Mouse (Mus musculus) right cerebral cortex, postnatal 4 days (tissue): ENCODE measurements around the gene Olfm1.

Source experiments
- DNase-seq: peaks from one replicate; pipeline ENCODE4 v3.0.0-alpha.2; 2022

Gene Olfm1

GRCm38 (mm10) chr2:28204677-28205466 is 12.1 kb downstream of the Olfm1 start:
- no peak for DNase-seq

- peak; percentile 89 for DNase-seq
Measured at GRCm38 (mm10) chr2:28205467-28205805, 12.6 kb downstream of the Olfm1 start.

GRCm38 (mm10) chr2:28205870-28206421 is 13.2 kb downstream of the Olfm1 start:
- DNase-seq = no peak

- no peak for DNase-seq
Measured at GRCm38 (mm10) chr2:28206472-28206871, 13.7 kb downstream of the Olfm1 start.

- DNase-seq = no peak
Measured at GRCm38 (mm10) chr2:28207200-28207750, 14.5 kb downstream of the Olfm1 start.

- DNase-seq = no peak
Measured at GRCm38 (mm10) chr2:28208130-28208745, 15.4 kb downstream of the Olfm1 start.

- DNase-seq = no peak
Measured at GRCm38 (mm10) chr2:28209211-28209610, 16.4 kb downstream of the Olfm1 start.

- DNase-seq = no peak
Measured at GRCm38 (mm10) chr2:28209653-28210052, 16.9 kb downstream of the Olfm1 start.

- no peak for DNase-seq
Measured at GRCm38 (mm10) chr2:28210273-28210672, 17.5 kb downstream of the Olfm1 start.

GRCm38 (mm10) chr2:28211531-28212281 is 18.9 kb downstream of the Olfm1 start:
- DNase-seq = no peak

- no peak for DNase-seq
Measured at GRCm38 (mm10) chr2:28212911-28213310, 20.1 kb downstream of the Olfm1 start.

GRCm38 (mm10) chr2:28216211-28216775 is 23.5 kb downstream of the Olfm1 start:
- no peak for DNase-seq

GRCm38 (mm10) chr2:28217783-28218182 is 25.0 kb downstream of the Olfm1 start:
- DNase-seq = no peak

GRCm38 (mm10) chr2:28218651-28219356 is 26.0 kb downstream of the Olfm1 start:
- no peak for DNase-seq

- DNase-seq = no peak
Measured at GRCm38 (mm10) chr2:28219625-28220024, 26.8 kb downstream of the Olfm1 start.

GRCm38 (mm10) chr2:28221803-28222202 is 29.0 kb downstream of the Olfm1 start:
- DNase-seq = no peak

- no peak for DNase-seq
Measured at GRCm38 (mm10) chr2:28224819-28225218, 32.0 kb downstream of the Olfm1 start.

GRCm38 (mm10) chr2:28225906-28226305 is 33.1 kb downstream of the Olfm1 start:
- peak; percentile 49 for DNase-seq

- no peak for DNase-seq
Measured at GRCm38 (mm10) chr2:28226971-28227370, 34.2 kb downstream of the Olfm1 start.

- no peak for DNase-seq
Measured at GRCm38 (mm10) chr2:28227589-28228191, 34.9 kb downstream of the Olfm1 start.

- DNase-seq = no peak
Measured at GRCm38 (mm10) chr2:28228364-28228763, 35.6 kb downstream of the Olfm1 start.

GRCm38 (mm10) chr2:28235129-28235528 is 42.3 kb downstream of the Olfm1 start:
- DNase-seq = no peak
